In the genomic region with DNA sequence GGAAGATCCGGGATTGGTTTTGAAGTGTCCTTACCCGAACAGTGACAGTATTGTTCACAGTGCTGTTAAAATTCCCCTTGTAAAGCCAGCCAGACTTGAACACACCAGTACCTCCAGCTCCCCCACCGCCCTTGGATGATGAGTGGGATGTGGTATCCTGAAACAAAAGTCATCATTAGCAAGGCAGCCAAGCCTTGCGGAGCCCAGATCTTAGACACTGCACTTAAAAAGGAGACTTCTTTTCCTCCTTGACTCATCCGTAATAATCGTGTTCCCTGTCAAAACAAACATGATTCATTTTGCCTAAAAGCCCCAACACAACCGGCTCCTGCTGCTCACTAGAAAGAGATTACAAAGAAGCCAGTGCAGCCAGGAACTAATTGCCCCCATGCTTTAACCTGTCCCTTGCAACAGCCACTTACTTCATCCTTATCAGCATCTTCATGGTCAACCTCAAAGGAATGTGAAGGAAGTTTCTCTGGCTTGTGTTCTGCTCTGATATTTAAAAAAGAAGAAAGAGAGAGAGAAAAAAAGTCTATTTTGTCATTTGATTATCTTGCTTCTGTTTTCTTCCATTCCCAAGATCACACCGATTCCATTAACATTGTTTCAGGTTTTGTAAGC, we compare ENCODE assay signal across 12 mouse cellular contexts.
DNase-seq lines count a peak whose midpoint lies in the region; ATAC-seq lines count a peak whose summit lies in the region.
"Had no signal": no experiment of that assay in that cellular context is flagged by ENCODE, and none has a peak within 500 bp of the region (broad histone marks: within the 10 kb centered on the region; RNA-seq: fewer than 3 reads in every experiment).

No protein-coding gene starts in this region.

- H3K9me3 ChIP-seq in megakaryocyte, embryonic 14.5 days: no peaks in the 10 kb centered on the region
- H3K9me3 ChIP-seq in neural tube, embryonic 15.5 days (replicated peaks): no peaks in the 10 kb centered on the region
- H3K9me3 ChIP-seq: limb, embryonic 10.5 days had no signal

- no peak; the same call in none of the 2 replicates for ATAC-seq in megakaryocyte, adult 5-6 weeks (ENCODE audit: poor library complexity, severe bottlenecking)
- no peak for ATAC-seq in neural tube, embryonic 15.5 days (ENCODE audit: low FRiP score)

- H3K4me2 ChIP-seq in neural tube, embryonic 15.5 days: no peak overlapping the region

- H3K36me3 ChIP-seq in megakaryocyte, embryonic 14.5 days (replicated peaks; ENCODE audit: low read length): peaks cover 3% of the 10 kb centered on the region
- no peaks in the 10 kb centered on the region for H3K36me3 ChIP-seq in neural tube, embryonic 15.5 days
- H3K36me3 ChIP-seq: limb, embryonic 10.5 days had no signal

- peak overlapping the region; percentile 79 for H3K4me3 ChIP-seq in megakaryocyte, embryonic 14.5 days (replicated peaks)
- no peak overlapping the region for H3K4me3 ChIP-seq in neural tube, embryonic 15.5 days (replicated peaks)
- H3K4me3 ChIP-seq: erythroblast, embryonic 14.5 days; limb, embryonic 10.5 days had no signal

- H3K4me1 ChIP-seq in megakaryocyte, embryonic 14.5 days: peaks cover 42% of the 10 kb centered on the region
- H3K4me1 ChIP-seq in neural tube, embryonic 15.5 days: no peaks in the 10 kb centered on the region
- H3K4me1 ChIP-seq: limb, embryonic 10.5 days had no signal

- no peak overlapping the region for H3K9ac ChIP-seq in neural tube, embryonic 15.5 days (replicated peaks)

- DNase-seq in adrenal gland, adult (ENCODE audit: inconsistent age in 2 of 2, low spot score in 1 of 2): peak; percentile 41 to 77
- no peak for DNase-seq in adrenal gland, postnatal 4 days (ENCODE audit: low spot score in 2 of 2)
- peak; percentile 19 to 56 for DNase-seq in frontal cortex, postnatal 36 days (ENCODE audit: low spot score in 2 of 2)
- DNase-seq in ovary, postnatal 36 days (ENCODE audit: low spot score): peak; percentile 4
- DNase-seq in yolk sac, embryonic 10.5 days (ENCODE audit: low spot score): no peak
- DNase-seq: cerebellum, adult 11 months; heart, adult 18-20 months had no signal

- no peak overlapping the region for H3K27ac ChIP-seq in neural tube, embryonic 15.5 days (replicated peaks)
- H3K27ac ChIP-seq: limb, embryonic 10.5 days had no signal

- no peaks in the 10 kb centered on the region for H3K27me3 ChIP-seq in megakaryocyte, embryonic 14.5 days (replicated peaks)
- no peaks in the 10 kb centered on the region for H3K27me3 ChIP-seq in neural tube, embryonic 15.5 days (replicated peaks)

- WGBS in neural tube, embryonic 15.5 days: 47% methylated on average over 8 of the region's 8 CpGs

Comparison
In these comparisons a context has a peak if more than half of its experiments do, and no peak if none do; other contexts are left out.
1. DNase-seq: peak in adrenal gland, adult (2 of 2), frontal cortex, postnatal 36 days (2 of 2) and ovary, postnatal 36 days (single experiment); none in adrenal gland, postnatal 4 days (0 of 2) and yolk sac, embryonic 10.5 days (single experiment).